Mouse (Mus musculus): ENCODE results near the gene Gpr158.

DNA sequence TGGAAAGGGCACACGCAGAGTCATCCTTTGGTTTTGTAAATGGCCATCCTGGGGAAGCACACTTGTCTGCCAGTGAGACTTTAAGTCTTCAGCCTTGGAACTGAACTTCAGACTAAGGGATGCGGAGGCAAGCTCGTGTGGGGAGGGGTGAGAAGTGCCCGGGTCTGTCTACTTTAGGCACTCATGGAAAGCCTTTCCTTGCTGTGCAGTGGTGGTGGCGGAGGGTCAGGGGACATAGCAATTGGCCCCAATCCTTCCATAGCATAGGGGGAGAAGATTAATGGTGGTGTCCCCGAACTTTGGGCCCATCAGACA, 1.8 kb downstream of the Gpr158 start:
- no peak for TF ChIP-seq POLR2A (IDR thresholded peaks at IDR 0.05; ENCODE audit: borderline replicate concordance, insufficient read depth, low read length)
- TF ChIP-seq CTCF (IDR thresholded peaks at IDR 0.05; ENCODE audit: borderline replicate concordance, insufficient read depth, low read depth, low read length) = no peak

All from cerebellum, adult 2 months (tissue).